Mouse (Mus musculus): ENCODE measurements at regions not wholly inside any gene's neighbourhood (a gene's known extent, or its start where the extent isn't known, plus 50 kb on each side); places are given as distances from the start of the nearest gene placed in this dataset.
A peak's percentile ranks its signal among the peaks of the same experiment; 100 is the strongest.

- Histone ChIP-seq H3K4me3 (ENCODE audit: insufficient read depth, low read length) (no peak overlapping the region), H3K27ac (ENCODE audit: insufficient read depth, low read length) (no peak overlapping the region), H3K4me1 (ENCODE audit: control insufficient read depth, insufficient read depth, low read length) (peaks cover 3% of the 10 kb centered on the region; the same call in 1 of the 2 replicates)
- no peak for TF ChIP-seq POLR2A (IDR thresholded peaks at IDR 0.05; ENCODE audit: extremely low read depth, insufficient read depth, low read length)
- TF ChIP-seq CTCF (IDR thresholded peaks at IDR 0.05; ENCODE audit: extremely low read depth, insufficient read depth, low read length), result no peak
These were observed 72.9 kb downstream of the Manea start for GRCm38 (mm10) chr4:26273754-26274153.

GRCm38 (mm10) chr4:26259230-26260029, 87.3 kb downstream of the Manea start:
- TF ChIP-seq POLR2A (IDR thresholded peaks at IDR 0.05; ENCODE audit: extremely low read depth, insufficient read depth, low read length), result no peak
- TF ChIP-seq CTCF (IDR thresholded peaks at IDR 0.05; ENCODE audit: extremely low read depth, insufficient read depth, low read length), result no peak
- Histone ChIP-seq H3K27ac (ENCODE audit: insufficient read depth, low read length) (no peak overlapping the region), H3K4me1 (ENCODE audit: control insufficient read depth, insufficient read depth, low read length) (no peaks in the 10 kb centered on the region), H3K4me3 (ENCODE audit: insufficient read depth, low read length) (no peak overlapping the region)

GRCm38 (mm10) chr4:26255889-26256288, 90.8 kb downstream of the Manea start:
- no peak overlapping the region for H3K4me3 ChIP-seq (ENCODE audit: insufficient read depth, low read length)
- no peak overlapping the region for H3K27ac ChIP-seq (ENCODE audit: insufficient read depth, low read length)
- H3K4me1 ChIP-seq (ENCODE audit: control insufficient read depth, insufficient read depth, low read length), result no peaks in the 10 kb centered on the region
- TF ChIP-seq CTCF (IDR thresholded peaks at IDR 0.05; ENCODE audit: extremely low read depth, insufficient read depth, low read length) (no peak), POLR2A (IDR thresholded peaks at IDR 0.05; ENCODE audit: extremely low read depth, insufficient read depth, low read length) (no peak)

DNA sequence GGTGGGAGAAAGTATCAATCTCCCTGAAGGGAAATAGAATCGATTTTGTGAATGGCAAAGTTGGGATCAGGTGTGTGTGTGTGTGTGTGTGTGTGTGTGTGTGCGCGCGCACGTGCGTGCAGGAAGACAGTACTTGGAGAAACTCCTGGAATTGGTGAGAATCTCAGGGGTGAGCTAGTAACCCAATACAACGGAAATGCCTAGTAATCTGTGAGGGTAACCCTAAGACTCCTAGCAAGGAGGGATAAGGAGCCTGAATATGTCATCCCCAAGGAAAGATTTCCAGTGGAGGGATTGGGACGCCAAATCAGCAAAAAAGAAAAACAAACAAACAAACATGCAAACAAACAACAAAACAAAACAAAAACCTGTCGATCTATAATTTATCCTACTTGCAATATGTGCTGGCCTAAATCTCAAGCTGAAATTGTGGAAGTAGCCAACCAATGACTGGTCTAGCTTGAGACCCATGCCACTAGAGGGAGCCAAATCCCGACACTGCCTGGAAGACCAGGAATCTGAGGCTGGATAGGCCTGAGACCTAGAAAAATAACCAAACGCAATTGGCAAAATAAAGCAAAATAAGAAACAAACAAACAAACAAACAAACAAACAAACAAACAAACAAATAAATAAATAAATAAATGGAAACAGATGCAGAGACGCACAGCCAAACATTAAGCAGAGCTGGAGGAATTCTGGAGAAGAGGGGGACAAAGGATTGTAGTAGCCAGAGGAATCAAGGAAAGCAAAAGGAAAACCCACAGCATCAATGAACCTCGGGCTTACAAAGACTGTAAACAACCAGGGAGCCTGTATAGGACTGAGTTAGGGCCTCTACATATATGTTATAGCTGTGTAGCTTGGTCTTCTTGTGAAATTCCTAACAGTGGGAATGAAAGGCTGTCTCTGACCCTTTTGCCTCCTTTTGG, 98.5 kb downstream of the Manea start:
- Histone ChIP-seq H3K4me3 (ENCODE audit: insufficient read depth, low read length) (no peak overlapping the region), H3K27ac (ENCODE audit: insufficient read depth, low read length) (no peak overlapping the region), H3K4me1 (ENCODE audit: control insufficient read depth, insufficient read depth, low read length) (no peaks in the 10 kb centered on the region)
- TF ChIP-seq CTCF (IDR thresholded peaks at IDR 0.05; ENCODE audit: extremely low read depth, insufficient read depth, low read length) (peak; percentile 84), POLR2A (IDR thresholded peaks at IDR 0.05; ENCODE audit: extremely low read depth, insufficient read depth, low read length) (no peak)

DNA sequence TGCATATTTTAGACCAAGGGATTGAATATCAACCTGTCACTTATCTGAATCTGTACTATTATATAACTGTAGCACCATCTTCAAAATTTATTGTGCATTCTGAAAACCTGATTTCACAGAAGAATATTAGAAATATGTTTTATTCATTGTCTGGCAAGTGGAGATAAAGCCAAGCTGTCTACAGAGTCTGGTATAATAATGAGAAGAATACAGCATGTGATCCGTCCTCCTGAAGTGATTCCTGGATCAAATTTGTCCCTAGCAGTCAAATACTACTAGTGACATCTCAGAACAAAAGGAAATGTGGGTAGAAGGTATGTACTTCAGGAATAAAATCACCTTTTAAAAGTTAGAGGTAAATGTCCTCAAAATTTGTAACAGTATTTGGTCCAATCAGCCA, 123.4 kb downstream of the Manea start:
- no peak overlapping the region for H3K4me3 ChIP-seq (ENCODE audit: insufficient read depth, low read length)
- TF ChIP-seq POLR2A (IDR thresholded peaks at IDR 0.05; ENCODE audit: extremely low read depth, insufficient read depth, low read length) (no peak), CTCF (IDR thresholded peaks at IDR 0.05; ENCODE audit: extremely low read depth, insufficient read depth, low read length) (no peak)
- no peaks in the 10 kb centered on the region for H3K4me1 ChIP-seq (ENCODE audit: control insufficient read depth, insufficient read depth, low read length)
- H3K27ac ChIP-seq (ENCODE audit: insufficient read depth, low read length), result no peak overlapping the region

All from cortical plate, adult 2 months (tissue).